Mouse (Mus musculus) forebrain, postnatal 0 days (tissue): ENCODE measurements around the gene Dhodh. TPM values are rescaled to one million over a fixed set of nuclear protein-coding genes. Genes with fewer than 3 reads are reported as not detected.

Experiments
- ATAC-seq: fragments of 200-750 bp; cut with Nextera tagmentation; 2 replicates; pipeline ENCODE4 v1.8.0; 2017; ENCODE audit warnings: mild to moderate bottlenecking, moderate library complexity
- DNase-seq: peaks from one replicate; pipeline ENCODE4 v3.0.0-alpha.2; 2015
- H3K27ac ChIP-seq: fragments of 300-500 bp; sonication (generic); 2 replicates; pipeline ENCODE4 v1.5.1; 2014; ENCODE audit warnings: low read depth, mild to moderate bottlenecking, antibody characterized with exemption, low read length, moderate library complexity, mixed read lengths
- H3K27me3 ChIP-seq: fragments of 300-500 bp; sonication (generic); 2 replicates; pipeline ENCODE4 v1.6.1; 2014; ENCODE audit warnings: mild to moderate bottlenecking, low read length, mixed read lengths; ENCODE audit not compliant: insufficient read depth
- H3K36me3 ChIP-seq: fragments of 300-500 bp; sonication (generic); 2 replicates; pipeline ENCODE4 v1.6.1; 2014; ENCODE audit warnings: mild to moderate bottlenecking, moderate library complexity; ENCODE audit not compliant: insufficient read depth
- H3K4me1 ChIP-seq: fragments of 300-500 bp; sonication (generic); 2 replicates; pipeline ENCODE4 v1.6.1; 2014; ENCODE audit warnings: antibody characterized with exemption; ENCODE audit not compliant: insufficient read depth
- H3K4me2 ChIP-seq: fragments of 300-500 bp; sonication (generic); 2 replicates; pipeline ENCODE4 v1.6.1; 2014; ENCODE audit warnings: low read depth, mild to moderate bottlenecking, moderate library complexity
- H3K4me3 ChIP-seq: fragments of 300-500 bp; sonication (generic); 2 replicates; pipeline ENCODE4 v1.5.1; 2014; ENCODE audit warnings: low read depth, low read length, mixed read lengths
- H3K9ac ChIP-seq: fragments of 300-500 bp; sonication (generic); 2 replicates; pipeline ENCODE4 v1.6.1; 2014; ENCODE audit warnings: mild to moderate bottlenecking
- H3K9me3 ChIP-seq: fragments of 300-500 bp; sonication (generic); 2 replicates; pipeline ENCODE4 v1.6.1; 2016; ENCODE audit warnings: low read length
- CTCF ChIP-seq: sonication (generic); IDR thresholded peaks from 2 replicates; pipeline ENCODE4 v1.5.1; 2016; ENCODE audit warnings: antibody characterized with exemption, control low read depth, low read depth
- WGBS: fragments of 180-500 bp; shearing (Covaris S2); extraction: QIAGEN DNeasy Blood & Tissue Kit; methylation state at CpG from one replicate; pipeline ENCODE4 v1.1.7; 2014; 5-methylcytosine and 5-hydroxymethylcytosine counted together
- polyA plus RNA-seq: library from polyadenylated mRNA; unstranded; fragments of >200 nt; fragmentation: Nextera tagmentation; extraction: Ambion mirVana; gene quantifications from 2 replicates; pipeline ENCODE4 v1.2.1, GENCODE M21; 2015
- total RNA-seq: library from RNA; depleted of rRNA; stranded (reverse); fragments of >200 nt; gene quantifications from 2 replicates; pipeline ENCODE4 v1.2.3, GENCODE M21; 2014

Dhodh gene
- total and polyA plus RNA-seq, 2 experiments from 2014 or later = 26.1 to 27.7 TPM

- Histone ChIP-seq H3K4me1 (no peaks in the 10 kb centered on the region; the same call in 1 of the 2 replicates), H3K9ac (peak overlapping the region; percentile 46), H3K27ac (no peak overlapping the region), H3K36me3 (peaks cover 14% of the 10 kb centered on the region), H3K4me2 (peak overlapping the region; percentile 78), H3K9me3 (no peaks in the 10 kb centered on the region), H3K4me3 (peak overlapping the region; percentile 56), H3K27me3 (no peaks in the 10 kb centered on the region; the same call in 1 of the 2 replicates)
- ATAC-seq = no peak
- 10% methylated on average over 12 of the region's 12 CpGs for WGBS
- no peak for TF ChIP-seq CTCF
- DNase-seq = peak; percentile 17
These were observed 823 bp downstream of the Dhodh start for GRCm38 (mm10) chr8:109607650-109608049.

GRCm38 (mm10) chr8:109606725-109607124, 1.7 kb downstream of the Dhodh start:
- WGBS = 91% methylated on average over 2 of the region's 2 CpGs

GRCm38 (mm10) chr8:109595854-109596253, 12.6 kb downstream of the Dhodh start:
- H3K4me3 ChIP-seq = no peak overlapping the region
- 49% methylated on average over 8 of the region's 8 CpGs for WGBS
- H3K9ac ChIP-seq = no peak overlapping the region
- no peak overlapping the region for H3K27ac ChIP-seq
- peak; percentile 79 for TF ChIP-seq CTCF
- ATAC-seq (no peak), DNase-seq (peak; percentile 41)
- H3K27me3 ChIP-seq = no peaks in the 10 kb centered on the region
- peaks cover 36% of the 10 kb centered on the region for H3K36me3 ChIP-seq
- H3K4me1 ChIP-seq = no peaks in the 10 kb centered on the region
- H3K4me2 ChIP-seq = no peak overlapping the region
- no peaks in the 10 kb centered on the region for H3K9me3 ChIP-seq

More at GRCm38 (mm10) chr8:109606725-109607124, 1.7 kb downstream of the Dhodh start:
- Histone ChIP-seq H3K9me3 (no peaks in the 10 kb centered on the region), H3K4me2 (no peak overlapping the region), H3K4me3 (no peak overlapping the region), H3K9ac (no peak overlapping the region), H3K4me1 (no peaks in the 10 kb centered on the region; the same call in 1 of the 2 replicates), H3K27me3 (no peaks in the 10 kb centered on the region; the same call in 1 of the 2 replicates), H3K27ac (no peak overlapping the region), H3K36me3 (peaks cover 21% of the 10 kb centered on the region)
- no peak for TF ChIP-seq CTCF
- DNase-seq (no peak), ATAC-seq (no peak)

- Histone ChIP-seq H3K36me3 (peaks cover 27% of the 10 kb centered on the region), H3K27ac (no peak overlapping the region), H3K27me3 (no peaks in the 10 kb centered on the region), H3K9ac (no peak overlapping the region), H3K4me3 (no peak overlapping the region), H3K9me3 (no peaks in the 10 kb centered on the region), H3K4me1 (no peaks in the 10 kb centered on the region), H3K4me2 (no peak overlapping the region)
- ATAC-seq (no peak), DNase-seq (peak; percentile 44)
- TF ChIP-seq CTCF = peak; percentile 63
- 79% methylated on average over 6 of the region's 6 CpGs for WGBS
These were observed 15.2 kb downstream of the Dhodh start for GRCm38 (mm10) chr8:109593117-109593788.

GRCm38 (mm10) chr8:109592164-109592563, 16.3 kb downstream of the Dhodh start:
- WGBS = 86% methylated on average over 5 of the region's 5 CpGs

GRCm38 (mm10) chr8:109591367-109591766, 17.1 kb downstream of the Dhodh start:
- no peak for DNase-seq
- H3K27me3 ChIP-seq = no peaks in the 10 kb centered on the region
- H3K27ac ChIP-seq = no peak overlapping the region
- H3K4me1 ChIP-seq = no peaks in the 10 kb centered on the region
- H3K4me3 ChIP-seq = no peak overlapping the region
- 88% methylated on average over 3 of the region's 3 CpGs for WGBS
- no peaks in the 10 kb centered on the region for H3K9me3 ChIP-seq
- ATAC-seq = no peak
- TF ChIP-seq CTCF = no peak
- no peak overlapping the region for H3K9ac ChIP-seq
- no peak overlapping the region for H3K4me2 ChIP-seq
- H3K36me3 ChIP-seq = peaks cover 27% of the 10 kb centered on the region

More at GRCm38 (mm10) chr8:109592164-109592563, 16.3 kb downstream of the Dhodh start:
- no peak for TF ChIP-seq CTCF
- no peaks in the 10 kb centered on the region for H3K27me3 ChIP-seq
- no peaks in the 10 kb centered on the region for H3K4me1 ChIP-seq
- no peak overlapping the region for H3K4me2 ChIP-seq
- no peak overlapping the region for H3K9ac ChIP-seq
- no peak overlapping the region for H3K4me3 ChIP-seq
- H3K36me3 ChIP-seq = peaks cover 27% of the 10 kb centered on the region
- no peak overlapping the region for H3K27ac ChIP-seq
- H3K9me3 ChIP-seq = no peaks in the 10 kb centered on the region
- ATAC-seq (no peak), DNase-seq (no peak)

GRCm38 (mm10) chr8:109590901-109591300, 17.6 kb downstream of the Dhodh start:
- Histone ChIP-seq H3K9me3 (no peaks in the 10 kb centered on the region), H3K9ac (no peak overlapping the region), H3K4me2 (no peak overlapping the region), H3K36me3 (peaks cover 27% of the 10 kb centered on the region), H3K27ac (no peak overlapping the region), H3K4me3 (no peak overlapping the region), H3K27me3 (no peaks in the 10 kb centered on the region), H3K4me1 (no peaks in the 10 kb centered on the region)
- ATAC-seq (no peak), DNase-seq (no peak)
- WGBS = 83% methylated on average over 9 of the region's 9 CpGs
- TF ChIP-seq CTCF = no peak
